Comparison of ENCODE assay signal across 13 mouse cellular contexts in genomic region chr11:36161765-36162321, GRCm38 (mm10).
A peak's percentile ranks its signal among the peaks of the same experiment; 100 is the strongest.
DNase-seq lines count a peak whose midpoint lies in the region; ATAC-seq lines count a peak whose summit lies in the region.
"Had no signal": no experiment of that assay in that cellular context is flagged by ENCODE, and none has a peak within 500 bp of the region (broad histone marks: within the 10 kb centered on the region; RNA-seq: fewer than 3 reads in every experiment).

No protein-coding gene starts in this region.

- H3K4me3 ChIP-seq in hindbrain, embryonic 12.5 days: no peak overlapping the region
- no peak overlapping the region for H3K4me3 ChIP-seq in hindbrain, embryonic 16.5 days (ENCODE audit: low read length)
- no peak overlapping the region for H3K4me3 ChIP-seq in forebrain, embryonic 13.5 days
- no peak overlapping the region for H3K4me3 ChIP-seq in midbrain, embryonic 16.5 days (ENCODE audit: low read depth, low read length)

- H3K9ac ChIP-seq in hindbrain, embryonic 12.5 days: no peak overlapping the region
- H3K9ac ChIP-seq in hindbrain, embryonic 16.5 days (ENCODE audit: low read depth, low read length): no peak overlapping the region
- H3K9ac ChIP-seq in forebrain, embryonic 13.5 days: no peak overlapping the region
- no peak overlapping the region for H3K9ac ChIP-seq in midbrain, embryonic 16.5 days (ENCODE audit: low read depth, low read length)

- peak; percentile 87 for DNase-seq in MN1 (ENCODE audit: low spot score)
- DNase-seq in thymus, adult 18-20 months: no peak
- DNase-seq in T-cell, adult 2 months (ENCODE audit: low spot score): no peak
- DNase-seq: cerebellum, adult 11-12 months; kidney, postnatal 36 days; layer of hippocampus, postnatal 36 days; lung, adult 2 months had no signal

- ATAC-seq in hindbrain, embryonic 12.5 days (ENCODE audit: low FRiP score): no peak; the same call in 1 of the 2 replicates
- ATAC-seq in hindbrain, embryonic 16.5 days: no peak
- peak; percentile 82; the same call in 1 of the 2 replicates for ATAC-seq in forebrain, embryonic 13.5 days
- peak; percentile 54; the same call in 1 of the 2 replicates for ATAC-seq in midbrain, embryonic 16.5 days
- ATAC-seq: inflammation-experienced regulatory T-cells, adult 6 months had no signal

- no peaks in the 10 kb centered on the region for H3K27me3 ChIP-seq in hindbrain, embryonic 12.5 days
- H3K27me3 ChIP-seq in hindbrain, embryonic 16.5 days (replicated peaks; ENCODE audit: control insufficient read depth, insufficient read depth, low read length): no peaks in the 10 kb centered on the region
- 0 out of 2 replicates have a peak, but pooled peaks cover 8% of the 10 kb centered on the region for H3K27me3 ChIP-seq in forebrain, embryonic 13.5 days
- no peaks in the 10 kb centered on the region for H3K27me3 ChIP-seq in midbrain, embryonic 16.5 days (ENCODE audit: control insufficient read depth, insufficient read depth, low read depth, low read length)

- H3K4me2 ChIP-seq in hindbrain, embryonic 12.5 days (replicated peaks): no peak overlapping the region
- no peak overlapping the region for H3K4me2 ChIP-seq in hindbrain, embryonic 16.5 days (ENCODE audit: low read length)
- H3K4me2 ChIP-seq in forebrain, embryonic 13.5 days: no peak overlapping the region
- no peak overlapping the region for H3K4me2 ChIP-seq in midbrain, embryonic 16.5 days (ENCODE audit: low read length)

- no peaks in the 10 kb centered on the region for H3K4me1 ChIP-seq in hindbrain, embryonic 12.5 days
- no peaks in the 10 kb centered on the region for H3K4me1 ChIP-seq in hindbrain, embryonic 16.5 days (ENCODE audit: control insufficient read depth, insufficient read depth, low read depth, low read length)
- peaks cover 11% of the 10 kb centered on the region for H3K4me1 ChIP-seq in forebrain, embryonic 13.5 days
- H3K4me1 ChIP-seq in midbrain, embryonic 16.5 days (ENCODE audit: control insufficient read depth, insufficient read depth, low read length): no peaks in the 10 kb centered on the region; the same call in 1 of the 2 replicates

- 53% methylated on average over 10 of the region's 10 CpGs for WGBS in hindbrain, embryonic 12.5 days
- WGBS in hindbrain, embryonic 16.5 days: 59% methylated on average over 10 of the region's 10 CpGs
- 31% methylated on average over 10 of the region's 10 CpGs for WGBS in forebrain, embryonic 13.5 days
- 49% methylated on average over 10 of the region's 10 CpGs for WGBS in midbrain, embryonic 16.5 days

- no peaks in the 10 kb centered on the region for H3K9me3 ChIP-seq in hindbrain, embryonic 12.5 days (replicated peaks)
- H3K9me3 ChIP-seq in hindbrain, embryonic 16.5 days (ENCODE audit: control insufficient read depth, low read length): no peaks in the 10 kb centered on the region
- no peaks in the 10 kb centered on the region for H3K9me3 ChIP-seq in forebrain, embryonic 13.5 days (replicated peaks)
- H3K9me3 ChIP-seq in midbrain, embryonic 16.5 days (replicated peaks; ENCODE audit: control insufficient read depth, low read length, poor library complexity, severe bottlenecking): no peaks in the 10 kb centered on the region

- H3K36me3 ChIP-seq in hindbrain, embryonic 12.5 days: no peaks in the 10 kb centered on the region
- 0 out of 2 replicates have a peak, but pooled peaks cover 3% of the 10 kb centered on the region for H3K36me3 ChIP-seq in hindbrain, embryonic 16.5 days (ENCODE audit: control insufficient read depth, insufficient read depth, low read length)
- H3K36me3 ChIP-seq in forebrain, embryonic 13.5 days (ENCODE audit: poor library complexity, severe bottlenecking): no peaks in the 10 kb centered on the region
- peaks cover 7% of the 10 kb centered on the region for H3K36me3 ChIP-seq in midbrain, embryonic 16.5 days (ENCODE audit: control insufficient read depth, insufficient read depth, low read length)
- H3K36me3 ChIP-seq: G1E had no signal

- H3K27ac ChIP-seq in hindbrain, embryonic 12.5 days: peak overlapping the region; percentile 25; the same call in 1 of the 2 replicates
- no peak overlapping the region for H3K27ac ChIP-seq in hindbrain, embryonic 16.5 days (ENCODE audit: low read depth, low read length)
- H3K27ac ChIP-seq in forebrain, embryonic 13.5 days: no peak overlapping the region
- no peak overlapping the region for H3K27ac ChIP-seq in midbrain, embryonic 16.5 days (ENCODE audit: low read length)

Comparison
In these comparisons a context has a peak if more than half of its experiments do, and no peak if none do; other contexts are left out.
1. ATAC-seq: peak in forebrain, embryonic 13.5 days (single experiment) and midbrain, embryonic 16.5 days (single experiment); none in hindbrain, embryonic 12.5 days (single experiment) and hindbrain, embryonic 16.5 days (single experiment).